Mouse (Mus musculus): ENCODE results near the gene N4bp2l2.

DNA sequence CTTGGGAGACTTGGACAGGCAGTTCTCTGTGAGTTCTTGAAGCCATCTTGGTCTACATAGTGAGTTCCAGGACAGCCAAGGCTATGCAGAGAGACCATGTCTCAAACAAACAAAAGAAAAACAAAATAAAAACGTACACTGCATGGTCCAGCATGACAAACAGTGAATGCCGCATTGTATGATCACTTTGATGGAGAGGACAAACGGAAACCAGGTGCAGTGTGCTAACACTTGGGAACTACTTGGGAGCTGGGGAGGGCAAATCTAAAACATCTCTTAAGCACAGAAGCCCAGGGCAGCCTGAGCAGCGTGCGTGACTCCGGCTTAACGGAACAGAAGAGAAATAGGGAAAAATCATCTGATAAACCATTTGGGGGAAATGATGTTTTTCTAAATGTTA is 68.9 kb downstream of the N4bp2l2 start, which contains the start of gene N4bp2l1:
- no peak for TF ChIP-seq POLR2A (IDR thresholded peaks at IDR 0.05; ENCODE audit: extremely low read depth, insufficient read depth, low read length)
- TF ChIP-seq CTCF (IDR thresholded peaks at IDR 0.05; ENCODE audit: extremely low read depth, insufficient read depth, low read length): no peak
